Mouse (Mus musculus) neutrophil, adult 5-6 weeks (primary cell): ENCODE data around the gene Sun2. TPM values are rescaled to one million over a fixed set of nuclear protein-coding genes. Genes with fewer than 3 reads are reported as not detected.

Experiments
- ATAC-seq: fragments of 151-379, 151-347 bp; 2 replicates; pipeline ENCODE4 v1.8.0; 2017; ENCODE audit warnings: mild to moderate bottlenecking, moderate TSS enrichment; ENCODE audit not compliant: insufficient number of reproducible peaks, poor library complexity, low FRiP score, severe bottlenecking; ENCODE audit errors: extremely low read depth
- total RNA-seq: library from RNA; stranded (forward); fragments of 200-1000 nt; gene quantifications from 2 replicates; pipeline ENCODE4 v1.2.3, GENCODE M21; 2017

Sun2 gene
- total RNA-seq, 1 experiment from 2014 or later: 268 TPM

DNA sequence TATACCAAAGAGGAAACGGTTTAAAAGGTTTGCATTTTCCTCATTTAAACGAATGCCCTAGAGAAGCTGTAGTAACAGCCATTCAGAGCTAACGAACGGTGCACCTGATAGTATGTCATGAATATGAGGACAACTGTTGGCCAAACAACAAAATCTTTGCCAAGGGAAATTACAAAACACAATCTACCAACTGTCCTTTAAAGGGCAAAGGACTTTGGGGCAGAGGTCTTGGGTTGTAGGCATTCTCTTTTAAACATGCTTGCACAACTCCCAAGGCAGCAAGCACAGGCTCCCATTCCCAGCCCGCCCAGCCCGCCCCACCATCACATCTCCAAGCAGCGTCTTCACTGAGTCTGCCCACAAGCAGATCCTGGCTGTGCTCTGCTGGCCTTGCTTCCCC lies 10.8 kb downstream of the Sun2 start:
- no peak for ATAC-seq

- ATAC-seq: no peak
Observed at GRCm38 (mm10) chr15:79728731-79729388, 13.5 kb downstream of the Sun2 start.

DNA sequence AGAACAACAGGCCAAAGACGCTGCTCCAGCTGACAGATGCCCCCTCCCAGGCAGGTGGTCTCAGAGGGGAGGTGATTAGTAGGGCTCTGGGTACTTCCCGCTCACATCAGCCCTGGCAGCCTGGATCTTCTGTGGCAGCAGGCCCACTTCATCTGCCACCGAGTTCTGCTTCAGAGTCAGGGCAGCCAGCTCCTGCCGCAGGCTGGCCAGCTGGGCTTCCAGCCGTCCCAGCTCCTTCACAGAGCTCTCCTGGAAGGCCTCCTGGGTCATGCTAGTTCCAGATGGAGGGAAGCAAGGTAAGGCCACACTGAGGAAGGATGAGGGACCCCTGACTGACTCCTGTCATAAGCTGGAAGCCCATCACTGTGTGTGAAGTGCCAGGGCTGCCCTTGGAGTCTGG lies 14.0 kb downstream of the Sun2 start:
- no peak for ATAC-seq

GRCm38 (mm10) chr15:79727840-79728239 lies 14.5 kb downstream of the Sun2 start:
- ATAC-seq: no peak

DNA sequence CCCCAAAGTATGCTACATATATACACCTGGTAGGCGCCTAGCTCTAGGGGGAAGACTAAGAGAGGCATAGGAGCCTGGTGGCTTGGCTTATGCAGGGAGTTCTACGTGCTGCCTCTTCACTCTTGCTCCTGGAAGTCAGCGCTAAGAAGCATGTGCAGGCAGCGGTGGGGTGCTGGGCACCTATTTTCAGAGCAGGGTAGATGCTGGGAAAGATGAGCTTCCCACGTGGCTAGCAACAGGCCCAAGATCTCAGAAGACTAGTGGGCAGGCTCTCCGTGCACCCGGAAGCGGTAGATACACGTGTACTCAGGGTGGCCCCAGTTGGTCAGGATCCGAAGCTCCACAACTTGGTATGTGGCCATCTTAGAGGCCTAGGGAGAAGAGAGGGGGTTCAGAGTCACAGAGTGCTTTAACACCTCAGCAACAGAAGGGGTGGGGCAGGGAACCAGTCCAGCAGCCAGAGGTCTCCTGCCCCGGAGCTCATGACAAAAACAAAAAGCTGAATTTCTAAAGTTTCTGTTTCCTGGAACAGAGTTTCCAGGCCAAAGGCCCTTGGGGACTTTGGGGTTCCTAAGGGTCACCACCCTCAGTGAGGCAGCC lies 17.0 kb downstream of the Sun2 start:
- no peak for ATAC-seq

GRCm38 (mm10) chr15:79723439-79723838 lies 18.9 kb downstream of the Sun2 start:
- ATAC-seq: peak; percentile 74

DNA sequence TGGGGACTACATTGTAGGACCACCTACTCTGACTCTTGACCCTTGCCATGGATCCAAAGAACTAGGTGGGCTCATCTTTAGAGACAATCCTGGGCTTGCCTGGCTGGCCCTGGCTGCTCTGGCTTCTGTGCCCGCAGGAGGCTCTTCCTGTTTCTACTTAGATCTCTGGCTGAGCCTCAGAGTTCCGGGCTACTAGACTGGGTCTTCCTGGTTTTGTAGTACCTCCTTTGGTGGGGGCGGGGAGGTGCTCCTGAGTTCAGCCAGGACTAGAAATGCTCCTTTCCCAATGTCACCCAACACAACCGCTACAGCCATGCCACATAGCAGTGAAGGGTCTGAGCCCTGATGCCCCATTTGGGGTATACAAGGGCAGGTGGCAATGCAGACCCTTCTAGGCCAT lies 21.5 kb downstream of the Sun2 start:
- no peak for ATAC-seq

- no peak for ATAC-seq
Observed at GRCm38 (mm10) chr15:79720267-79720666, 22.1 kb downstream of the Sun2 start.

DNA sequence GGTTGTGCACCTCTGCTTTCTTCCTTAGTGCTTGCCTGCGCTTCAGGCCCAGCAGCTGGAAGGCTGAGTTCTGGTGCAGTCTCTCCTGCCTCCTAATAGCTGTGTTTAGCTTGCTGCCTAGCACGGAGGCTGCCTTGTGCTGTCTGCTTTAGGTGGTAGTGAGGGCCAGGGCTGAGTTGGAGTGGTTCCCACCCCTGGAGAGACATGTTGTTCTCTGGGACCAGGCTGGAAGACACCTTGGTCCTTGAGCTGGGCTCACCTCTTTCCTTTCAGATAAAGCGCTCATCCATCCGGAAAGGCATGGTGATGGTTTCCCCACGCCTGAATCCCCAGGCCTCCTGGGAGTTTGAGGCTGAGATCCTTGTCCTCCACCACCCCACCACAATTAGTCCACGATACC lies 25.6 kb downstream of the Sun2 start:
- no peak for ATAC-seq

- no peak for ATAC-seq
Observed at GRCm38 (mm10) chr15:79715646-79716045, 26.7 kb downstream of the Sun2 start.

DNA sequence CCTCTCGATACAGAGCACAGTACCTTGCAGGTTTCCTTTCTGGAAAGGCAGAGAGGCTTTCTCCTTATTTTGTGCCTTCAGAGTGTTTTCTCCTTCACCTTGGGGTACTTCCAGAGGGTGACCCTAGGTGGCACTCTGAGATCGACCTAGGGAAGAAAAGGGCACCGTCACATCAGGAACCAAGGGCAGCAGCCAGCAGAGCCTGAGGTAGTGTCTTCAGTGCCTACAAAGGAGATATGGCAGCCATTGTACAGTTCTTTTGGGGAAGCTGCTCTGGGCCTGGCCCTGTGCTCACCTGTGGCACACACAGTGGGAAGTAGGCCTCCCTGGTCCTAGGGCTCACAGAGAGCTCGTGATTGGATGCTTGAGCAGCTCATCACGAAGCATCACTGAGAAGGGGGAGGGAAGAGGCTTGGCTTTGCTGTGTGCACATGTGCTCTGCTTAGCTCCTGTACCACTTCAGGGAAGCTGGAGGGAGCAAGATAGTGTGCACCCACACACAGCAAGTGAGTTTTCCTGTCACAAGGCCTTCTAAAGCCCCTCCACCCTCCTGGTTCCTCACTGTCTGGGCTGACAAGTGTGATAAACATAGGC lies 34.0 kb downstream of the Sun2 start:
- ATAC-seq: peak; percentile 51

DNA sequence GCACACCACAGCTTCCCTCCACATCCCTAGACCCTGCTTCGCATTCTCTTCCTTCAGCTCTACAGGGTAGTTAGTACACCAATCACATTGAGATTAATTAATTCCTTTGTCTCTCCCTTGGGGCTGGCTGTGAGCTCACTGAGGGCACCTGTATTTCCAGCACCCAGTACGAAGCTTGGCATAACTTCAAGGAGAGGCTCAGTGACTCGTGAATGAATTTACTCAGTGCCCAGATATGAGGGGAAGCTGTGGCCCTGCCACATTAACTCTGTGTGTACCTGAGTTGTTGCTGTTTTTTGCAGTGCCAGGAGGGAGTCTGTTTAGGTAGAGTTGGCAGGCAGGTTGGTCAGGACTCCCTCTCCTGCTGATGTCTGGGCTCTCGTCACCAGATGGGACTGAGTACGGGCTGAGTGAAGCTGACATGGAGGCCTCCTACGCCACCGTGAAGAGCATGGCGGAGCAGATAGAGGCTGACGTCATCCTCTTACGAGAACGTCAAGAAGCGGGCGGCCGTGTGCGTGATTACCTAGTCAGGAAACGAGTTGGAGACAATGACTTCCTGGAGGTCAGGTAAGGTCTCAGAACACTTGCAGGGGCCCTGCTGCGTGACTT lies 35.6 kb downstream of the Sun2 start:
- no peak for ATAC-seq

DNA sequence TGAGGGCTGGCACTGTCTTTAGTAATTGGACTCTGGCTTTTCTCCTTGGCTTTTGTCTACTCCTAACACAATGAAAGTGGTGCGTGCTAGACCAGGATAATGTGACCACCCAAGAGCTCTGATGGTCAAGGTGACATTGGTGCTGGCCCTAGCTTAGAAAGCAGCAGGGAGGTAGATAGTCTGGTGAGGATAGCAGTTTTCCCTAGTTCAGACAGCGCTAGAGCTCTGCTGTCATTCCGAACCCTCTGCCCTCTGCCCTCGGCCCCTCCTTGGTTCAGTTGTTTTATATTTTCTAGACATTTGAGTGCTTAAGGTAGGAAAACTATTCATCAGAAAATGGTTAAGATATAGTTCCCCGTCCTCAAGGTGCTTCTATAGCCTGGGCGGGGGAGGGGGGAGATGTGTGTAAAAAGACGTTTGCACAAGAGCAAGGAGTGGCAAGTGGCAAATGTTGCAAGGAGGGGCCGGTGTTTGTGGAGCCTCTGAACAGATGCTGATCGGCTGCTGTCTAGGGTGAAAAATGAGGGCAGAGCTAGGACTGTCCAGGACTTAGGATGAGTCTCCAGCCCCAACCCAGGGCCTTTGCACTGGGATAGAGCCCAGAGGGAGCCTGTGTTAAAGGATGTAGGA lies 44.7 kb downstream of the Sun2 start:
- ATAC-seq: peak; percentile 41; the same call in 1 of the 2 replicates

GRCm38 (mm10) chr15:79697011-79697410 lies 45.3 kb downstream of the Sun2 start:
- no peak for ATAC-seq

- no peak for ATAC-seq
Observed at GRCm38 (mm10) chr15:79696508-79696907, 45.8 kb downstream of the Sun2 start.

- no peak for ATAC-seq
Observed at GRCm38 (mm10) chr15:79695516-79695915, 46.8 kb downstream of the Sun2 start.

DNA sequence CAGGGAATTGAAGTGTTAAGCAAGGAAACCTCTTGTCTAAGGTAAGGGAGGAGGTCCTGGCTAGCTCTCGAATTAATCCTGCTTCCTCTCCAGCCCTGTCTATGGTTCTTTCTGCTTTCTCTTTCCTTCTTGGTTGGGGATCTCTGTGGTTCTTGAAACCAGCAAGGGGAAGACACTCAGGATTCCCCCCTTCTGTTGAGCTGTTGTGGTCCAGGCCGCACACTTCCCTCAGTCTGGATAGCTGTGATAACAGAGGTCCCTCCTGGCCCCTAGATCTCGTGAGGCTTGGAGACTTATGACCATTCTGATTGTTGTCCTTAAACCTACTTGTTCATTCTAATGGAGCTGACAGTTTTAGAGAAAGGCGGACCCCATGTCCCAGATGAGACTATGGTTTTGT lies 47.8 kb downstream of the Sun2 start:
- ATAC-seq: no peak

GRCm38 (mm10) chr15:79693740-79694139 lies 48.6 kb downstream of the Sun2 start:
- ATAC-seq: no peak

- no peak for ATAC-seq
Observed at GRCm38 (mm10) chr15:79692334-79692733, 50.0 kb downstream of the Sun2 start.

GRCm38 (mm10) chr15:79691023-79691508 lies 51.3 kb downstream of the Sun2 start:
- no peak for ATAC-seq
